11 mouse cellular contexts compared by ENCODE assay signal in genomic region chr11:58211062-58211681, GRCm38 (mm10). TPM values are rescaled to one million over a fixed set of nuclear protein-coding genes. Genes with fewer than 3 reads are reported as not detected.
DNase-seq lines count a peak whose midpoint lies in the region; ATAC-seq and TF ChIP-seq lines count a peak whose summit lies in the region.
"Had no signal": no experiment of that assay in that cellular context is flagged by ENCODE, and none has a peak within 500 bp of the region (broad histone marks: within the 10 kb centered on the region; RNA-seq: fewer than 3 reads in every experiment).

No protein-coding gene starts in this region.

- H3K9me3 ChIP-seq in heart, embryonic 12.5 days (replicated peaks), result no peaks in the 10 kb centered on the region
- H3K9me3 ChIP-seq in ES-Bruce4 (replicated peaks; ENCODE audit: control insufficient read depth, insufficient read depth, low read length, poor library complexity, severe bottlenecking), result no peaks in the 10 kb centered on the region
- H3K9me3 ChIP-seq in heart, postnatal 0 days (replicated peaks; ENCODE audit: control insufficient read depth, low read length), result no peaks in the 10 kb centered on the region
- no peaks in the 10 kb centered on the region for H3K9me3 ChIP-seq in megakaryocyte, embryonic 14.5 days
- no peaks in the 10 kb centered on the region for H3K9me3 ChIP-seq in lung, postnatal 0 days (ENCODE audit: low read length)
- H3K9me3 ChIP-seq: midbrain, embryonic 12.5 days had no signal

- H3K4me2 ChIP-seq in heart, embryonic 12.5 days, result 0 out of 2 replicates have a peak overlapping the region, but pooled peaks have one; percentile 10
- no peak overlapping the region for H3K4me2 ChIP-seq in heart, postnatal 0 days (ENCODE audit: low read depth, low read length)
- no peak overlapping the region for H3K4me2 ChIP-seq in lung, postnatal 0 days (replicated peaks; ENCODE audit: low read depth, low read length)
- H3K4me2 ChIP-seq: midbrain, embryonic 12.5 days had no signal

- no peak overlapping the region for H3K4me3 ChIP-seq in heart, embryonic 12.5 days
- no peak overlapping the region for H3K4me3 ChIP-seq in ES-Bruce4 (ENCODE audit: low read depth, low read length)
- no peak overlapping the region for H3K4me3 ChIP-seq in heart, postnatal 0 days (ENCODE audit: low read depth, low read length)
- peak overlapping the region; percentile 88 for H3K4me3 ChIP-seq in megakaryocyte, embryonic 14.5 days (replicated peaks)
- no peak overlapping the region for H3K4me3 ChIP-seq in lung, postnatal 0 days (ENCODE audit: low read depth, low read length)
- H3K4me3 ChIP-seq: midbrain, embryonic 12.5 days had no signal

- H3K27me3 ChIP-seq in heart, embryonic 12.5 days (replicated peaks), result no peaks in the 10 kb centered on the region
- no peaks in the 10 kb centered on the region for H3K27me3 ChIP-seq in ES-Bruce4 (ENCODE audit: control insufficient read depth, insufficient read depth, low read length, poor library complexity, severe bottlenecking)
- H3K27me3 ChIP-seq in heart, postnatal 0 days (ENCODE audit: control insufficient read depth, insufficient read depth, low read length), result no peaks in the 10 kb centered on the region
- no peaks in the 10 kb centered on the region for H3K27me3 ChIP-seq in megakaryocyte, embryonic 14.5 days (replicated peaks)
- no peaks in the 10 kb centered on the region for H3K27me3 ChIP-seq in lung, postnatal 0 days (replicated peaks; ENCODE audit: insufficient read depth, low read length)
- H3K27me3 ChIP-seq: midbrain, embryonic 12.5 days had no signal

- H3K36me3 ChIP-seq in heart, embryonic 12.5 days, result no peaks in the 10 kb centered on the region; the same call in 1 of the 2 replicates
- H3K36me3 ChIP-seq in ES-Bruce4 (ENCODE audit: control insufficient read depth, insufficient read depth, low read length, poor library complexity, severe bottlenecking), result no peaks in the 10 kb centered on the region
- no peaks in the 10 kb centered on the region; the same call in 1 of the 2 replicates for H3K36me3 ChIP-seq in heart, postnatal 0 days (replicated peaks; ENCODE audit: control insufficient read depth, insufficient read depth, low read length)
- peaks cover 44% of the 10 kb centered on the region for H3K36me3 ChIP-seq in megakaryocyte, embryonic 14.5 days (replicated peaks; ENCODE audit: low read length)
- no peaks in the 10 kb centered on the region for H3K36me3 ChIP-seq in lung, postnatal 0 days (ENCODE audit: insufficient read depth, low read length)
- H3K36me3 ChIP-seq: midbrain, embryonic 12.5 days had no signal

- H3K27ac ChIP-seq in heart, embryonic 12.5 days (ENCODE audit: poor library complexity, severe bottlenecking), result no peak overlapping the region
- H3K27ac ChIP-seq in ES-Bruce4 (ENCODE audit: insufficient read depth, low read length), result no peak overlapping the region
- H3K27ac ChIP-seq in heart, postnatal 0 days (ENCODE audit: low read depth), result peak overlapping the region; percentile 12; the same call in 1 of the 2 replicates
- H3K27ac ChIP-seq in lung, postnatal 0 days (ENCODE audit: low read length), result no peak overlapping the region
- H3K27ac ChIP-seq: midbrain, embryonic 12.5 days had no signal

- WGBS in heart, embryonic 12.5 days, result 17% methylated on average over 9 of the region's 9 CpGs
- WGBS in heart, postnatal 0 days, result 14% methylated on average over 9 of the region's 9 CpGs
- 29% methylated on average over 9 of the region's 9 CpGs for WGBS in lung, postnatal 0 days

- no peak for DNase-seq in heart, adult 9 months (ENCODE audit: low spot score in 2 of 2)
- DNase-seq in heart, postnatal 0 days (ENCODE audit: low spot score), result peak; percentile 19
- no peak for DNase-seq in lung, postnatal 0 days (ENCODE audit: low spot score)
- no peak for DNase-seq in cerebellum, adult 18-20 months
- no peak for DNase-seq in cerebellum, adult 8-10 months
- DNase-seq: cerebellum, adult 11-12 months; kidney, postnatal 4 days had no signal

- H3K4me1 ChIP-seq in heart, embryonic 12.5 days (replicated peaks), result peaks cover 18% of the 10 kb centered on the region
- H3K4me1 ChIP-seq in ES-Bruce4 (ENCODE audit: control insufficient read depth, insufficient read depth, low read length), result peaks cover 4% of the 10 kb centered on the region
- peaks cover 16% of the 10 kb centered on the region for H3K4me1 ChIP-seq in heart, postnatal 0 days (ENCODE audit: control insufficient read depth, insufficient read depth)
- H3K4me1 ChIP-seq in megakaryocyte, embryonic 14.5 days, result peaks cover 75% of the 10 kb centered on the region
- H3K4me1 ChIP-seq in lung, postnatal 0 days (ENCODE audit: insufficient read depth, low read depth, low read length), result peaks cover 5% of the 10 kb centered on the region; the same call in 1 of the 2 replicates

- ATAC-seq in heart, embryonic 12.5 days (ENCODE audit: insufficient number of reproducible peaks, low FRiP score), result no peak
- no peak; the same call in 1 of the 2 replicates for ATAC-seq in heart, postnatal 0 days (ENCODE audit: insufficient read depth, low read depth)
- no peak for ATAC-seq in lung, postnatal 0 days

- no peak for TF ChIP-seq POLR2A in ES-Bruce4 (IDR thresholded peaks at IDR 0.05; ENCODE audit: insufficient read depth, low read length)

- no peak for TF ChIP-seq CTCF in ES-Bruce4 (IDR thresholded peaks at IDR 0.05; ENCODE audit: low read depth, low read length)
- TF ChIP-seq CTCF in heart, postnatal 0 days (IDR thresholded peaks at IDR 0.05; ENCODE audit: low read depth), result no peak
- no peak for TF ChIP-seq CTCF in lung, postnatal 0 days (IDR thresholded peaks at IDR 0.05)

- TF ChIP-seq EP300 in ES-Bruce4 (IDR thresholded peaks at IDR 0.05; ENCODE audit: insufficient read depth, low read depth, low read length), result 0 out of 2 replicates have a peak, but pooled peaks have one; percentile 40
- no peak for TF ChIP-seq EP300 in heart, postnatal 0 days (IDR thresholded peaks at IDR 0.05; ENCODE audit: low read depth)
- TF ChIP-seq EP300 in lung, postnatal 0 days (IDR thresholded peaks at IDR 0.05), result no peak

- no peak overlapping the region for H3K9ac ChIP-seq in heart, embryonic 12.5 days
- H3K9ac ChIP-seq in ES-Bruce4 (ENCODE audit: low read depth, poor library complexity, severe bottlenecking), result no peak overlapping the region
- no peak overlapping the region for H3K9ac ChIP-seq in heart, postnatal 0 days (replicated peaks; ENCODE audit: low read depth, low read length)
- H3K9ac ChIP-seq in lung, postnatal 0 days (replicated peaks; ENCODE audit: low read depth), result no peak overlapping the region
- H3K9ac ChIP-seq: midbrain, embryonic 12.5 days had no signal

RNA-seq across cellular contexts. Expression of gene Irgm2, which starts 11.8 kb away (rescaled TPM):
- 2.8 and 3.7 TPM in 2 replicates for polyA plus RNA-seq in heart, embryonic 12.5 days (2016; fragmentation: Nextera tagmentation; extraction: Ambion mirVana)
- 5.4 and 5.6 TPM in 2 replicates for polyA plus RNA-seq in ES-Bruce4 (2011; ENCODE audit: insufficient read depth, insufficient read length, low read depth, missing spikeins)
- 7.7 and 8.7 TPM in 2 replicates for total RNA-seq in heart, postnatal 0 days (2014; rRNA removed; ENCODE audit: low replicate concordance)
- 4.6 and 5.2 TPM in 2 replicates for polyA plus RNA-seq in heart, postnatal 0 days (2015; fragmentation: Nextera tagmentation; extraction: Ambion mirVana)
- 0.48 and 2.1 TPM in 2 replicates for polyA plus RNA-seq in megakaryocyte, embryonic 14.5 days (2012; ENCODE audit: insufficient read depth, low replicate concordance)
- polyA plus RNA-seq in lung, postnatal 0 days (2015; fragmentation: Nextera tagmentation; extraction: Ambion mirVana), result 6.9 TPM in 2 replicates

RNA-seq across cellular contexts. Expression of gene Igtp, which starts 11.8 kb away (rescaled TPM):
- 3.7 and 3.9 TPM in 2 replicates for polyA plus RNA-seq in heart, embryonic 12.5 days (2016; fragmentation: Nextera tagmentation; extraction: Ambion mirVana)
- polyA plus RNA-seq in ES-Bruce4 (2011; ENCODE audit: insufficient read depth, insufficient read length, low read depth, missing spikeins), result 9.9 and 10.1 TPM in 2 replicates
- 7.8 and 9.8 TPM in 2 replicates for total RNA-seq in heart, postnatal 0 days (2014; rRNA removed; ENCODE audit: low replicate concordance)
- polyA plus RNA-seq in heart, postnatal 0 days (2015; fragmentation: Nextera tagmentation; extraction: Ambion mirVana), result 7.0 and 8.0 TPM in 2 replicates
- 15.1 and 23.5 TPM in 2 replicates for polyA plus RNA-seq in megakaryocyte, embryonic 14.5 days (2012; ENCODE audit: insufficient read depth, low replicate concordance)
- 9.2 and 9.7 TPM in 2 replicates for polyA plus RNA-seq in lung, postnatal 0 days (2015; fragmentation: Nextera tagmentation; extraction: Ambion mirVana)

RNA-seq across cellular contexts. Expression of gene Mrpl22, which starts 39.7 kb away (rescaled TPM):
- 102 and 109 TPM in 2 replicates for polyA plus RNA-seq in heart, embryonic 12.5 days (2016; fragmentation: Nextera tagmentation; extraction: Ambion mirVana)
- polyA plus RNA-seq in ES-Bruce4 (2011; ENCODE audit: insufficient read depth, insufficient read length, low read depth, missing spikeins), result 61.9 and 66.8 TPM in 2 replicates
- 50.6 and 58.4 TPM in 2 replicates for total RNA-seq in heart, postnatal 0 days (2014; rRNA removed; ENCODE audit: low replicate concordance)
- polyA plus RNA-seq in heart, postnatal 0 days (2015; fragmentation: Nextera tagmentation; extraction: Ambion mirVana), result 124 and 126 TPM in 2 replicates
- polyA plus RNA-seq in megakaryocyte, embryonic 14.5 days (2012; ENCODE audit: insufficient read depth, low replicate concordance), result 13.3 and 15.7 TPM in 2 replicates
- polyA plus RNA-seq in lung, postnatal 0 days (2015; fragmentation: Nextera tagmentation; extraction: Ambion mirVana), result 75.1 and 81.7 TPM in 2 replicates

RNA-seq across cellular contexts. Expression of gene Gemin5, which starts 42.8 kb away (rescaled TPM):
- polyA plus RNA-seq in heart, embryonic 12.5 days (2016; fragmentation: Nextera tagmentation; extraction: Ambion mirVana), result 14.9 and 16.5 TPM in 2 replicates
- polyA plus RNA-seq in ES-Bruce4 (2011; ENCODE audit: insufficient read depth, insufficient read length, low read depth, missing spikeins), result 45.5 and 50.4 TPM in 2 replicates
- 15.7 and 16.4 TPM in 2 replicates for total RNA-seq in heart, postnatal 0 days (2014; rRNA removed; ENCODE audit: low replicate concordance)
- 5.7 and 6.1 TPM in 2 replicates for polyA plus RNA-seq in heart, postnatal 0 days (2015; fragmentation: Nextera tagmentation; extraction: Ambion mirVana)
- 1.3 and 2.7 TPM in 2 replicates for polyA plus RNA-seq in megakaryocyte, embryonic 14.5 days (2012; ENCODE audit: insufficient read depth, low replicate concordance)
- 4.3 and 6.2 TPM in 2 replicates for polyA plus RNA-seq in lung, postnatal 0 days (2015; fragmentation: Nextera tagmentation; extraction: Ambion mirVana)
